Mouse (Mus musculus) urinary bladder, postnatal 4 days (tissue): ENCODE measurements around the gene Cirbp.
"Not testable (repeated sequence)": the region's sequence is repeated elsewhere in the genome, so short reads cannot be mapped to it uniquely, and the experiment has no call there.

Source experiments
- DNase-seq, 2 experiments: peaks; one replicate each; pipeline ENCODE4 v3.0.0; 2021 to 2022; ENCODE audit warnings: low spot score in 2 of 2

Cirbp gene

GRCm38 (mm10) chr10:80162716-80163299 is 3.0 kb upstream of the Cirbp start:
- peak in 1 of 2 experiments; percentile 18 for DNase-seq

DNA sequence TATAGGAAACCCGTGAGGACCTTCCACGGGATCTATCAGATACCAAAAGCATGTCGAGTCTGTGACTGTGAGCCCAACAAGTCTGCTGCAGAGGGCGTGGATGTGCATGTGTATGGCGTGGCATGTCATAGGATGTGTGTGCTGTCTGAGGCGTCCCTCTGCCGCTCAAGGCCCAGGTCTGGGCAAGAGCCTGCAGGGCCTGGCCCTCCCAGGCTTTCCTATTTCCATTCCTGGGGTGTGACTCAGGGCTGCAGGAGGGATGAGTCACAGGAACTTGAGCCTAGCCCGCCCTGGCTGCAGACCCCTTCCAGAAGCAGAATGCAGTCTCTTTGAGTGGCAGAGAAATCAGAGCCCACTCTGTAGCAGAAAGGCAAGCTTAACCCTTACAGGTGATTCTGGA is 2.1 kb upstream of the Cirbp start:
- peak in 1 of 2 experiments; percentile 67 for DNase-seq

GRCm38 (mm10) chr10:80164161-80164997 is 1.4 kb upstream of the Cirbp start:
- DNase-seq, result peak in 1 of 2 experiments; percentile 40

DNA sequence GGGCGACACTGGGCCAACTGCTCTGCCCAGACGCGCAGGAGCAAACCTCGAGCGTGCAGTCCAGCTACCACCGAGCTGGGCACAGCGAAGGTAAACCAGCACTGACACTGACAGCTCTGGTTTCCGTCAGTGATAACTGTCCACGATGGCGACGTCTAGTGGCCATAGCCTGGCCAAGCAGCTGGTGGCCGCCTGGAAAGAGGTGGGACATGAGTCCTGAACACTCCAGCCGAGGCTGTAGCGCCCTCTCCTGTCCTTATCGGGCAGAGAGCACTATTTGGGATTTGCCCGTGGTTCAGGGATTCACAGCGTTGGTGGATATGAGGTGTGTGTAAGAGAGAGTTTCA is 814 bp upstream of the Cirbp start:
- peak; percentile 92 to 96 for DNase-seq

- not testable (repeated sequence) for DNase-seq
Observed at GRCm38 (mm10) chr10:80166136-80166535, 351 bp downstream of the Cirbp start.

DNA sequence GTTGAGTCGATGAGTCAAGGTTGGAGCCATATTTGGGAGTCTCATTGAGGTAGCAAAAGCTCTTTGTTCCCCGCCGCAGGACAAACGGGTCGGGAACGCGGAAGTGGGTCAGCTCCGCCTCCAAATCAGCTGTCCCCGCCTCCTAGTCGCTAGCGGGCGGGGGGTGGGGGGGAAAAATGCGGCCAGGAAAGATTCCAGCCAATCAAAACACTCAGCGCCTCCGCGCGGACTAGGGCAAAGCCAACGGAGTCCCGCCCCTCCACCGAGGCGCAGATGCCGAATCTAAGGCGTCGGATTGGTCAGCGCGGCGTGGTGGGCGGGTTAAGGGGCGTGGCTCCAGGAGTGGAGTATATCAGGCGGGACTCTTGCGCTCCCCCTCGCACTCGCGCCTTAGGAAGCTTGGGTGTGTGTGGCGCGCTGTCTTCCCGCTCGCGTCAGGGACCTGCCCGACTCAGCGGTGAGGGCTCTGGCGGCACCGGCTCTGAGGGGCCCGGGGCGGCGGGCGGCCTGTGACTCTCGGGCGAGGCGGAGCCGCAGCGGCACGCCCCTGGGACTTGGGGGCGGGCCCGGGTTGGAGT is 1.8 kb downstream of the Cirbp start:
- DNase-seq, result peak; percentile 98 to 99

DNA sequence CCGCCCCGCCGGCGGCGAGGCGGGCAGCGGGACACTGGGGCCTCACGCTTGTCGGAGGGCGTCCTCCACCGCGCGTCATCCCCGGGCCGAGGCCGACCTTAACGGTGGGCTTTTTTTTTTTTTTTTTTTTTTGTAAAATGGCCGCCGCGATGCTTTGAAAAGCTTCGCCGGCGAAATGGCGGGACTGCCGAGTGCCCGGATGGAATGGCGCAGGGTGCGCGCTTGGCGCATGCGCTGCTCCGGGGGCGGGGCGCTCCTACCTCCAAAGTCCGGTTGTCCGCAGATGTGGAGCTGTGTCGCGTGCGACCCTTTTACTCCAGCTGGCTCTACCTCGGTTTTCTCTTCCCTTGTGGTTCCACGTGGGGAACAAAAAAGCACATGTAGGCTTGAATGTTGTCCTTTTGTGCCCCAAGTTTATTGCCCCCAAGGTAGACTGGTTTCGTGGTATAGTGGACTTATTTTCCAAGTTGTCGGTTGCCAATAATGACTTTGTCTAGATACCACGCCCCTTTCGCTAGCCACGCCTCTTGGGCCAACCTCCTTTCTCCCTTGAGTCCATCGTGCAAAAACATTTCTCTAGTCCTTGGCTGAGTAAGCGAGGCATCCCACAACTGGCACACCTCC is 2.4 kb downstream of the Cirbp start:
- DNase-seq, result peak; percentile 91 to 94

- DNase-seq, result no peak
Observed at GRCm38 (mm10) chr10:80169070-80169469, 3.3 kb downstream of the Cirbp start.

DNA sequence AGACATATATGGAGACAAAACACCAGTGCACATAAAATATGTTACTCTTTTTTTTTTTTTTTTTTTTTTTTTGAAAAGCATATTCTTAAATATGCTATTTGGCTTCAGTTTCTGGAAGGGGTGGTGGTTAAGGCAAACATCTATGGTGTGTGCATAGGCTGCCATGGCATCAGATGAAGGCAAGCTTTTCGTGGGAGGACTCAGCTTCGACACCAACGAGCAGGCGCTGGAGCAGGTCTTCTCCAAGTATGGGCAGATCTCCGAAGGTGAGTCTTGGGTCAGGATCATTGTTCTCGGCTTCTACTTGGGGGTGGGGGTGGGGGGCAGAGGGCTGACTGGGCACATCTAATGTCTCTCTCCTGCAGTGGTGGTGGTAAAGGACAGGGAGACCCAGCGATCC is 3.9 kb downstream of the Cirbp start:
- no peak for DNase-seq

DNA sequence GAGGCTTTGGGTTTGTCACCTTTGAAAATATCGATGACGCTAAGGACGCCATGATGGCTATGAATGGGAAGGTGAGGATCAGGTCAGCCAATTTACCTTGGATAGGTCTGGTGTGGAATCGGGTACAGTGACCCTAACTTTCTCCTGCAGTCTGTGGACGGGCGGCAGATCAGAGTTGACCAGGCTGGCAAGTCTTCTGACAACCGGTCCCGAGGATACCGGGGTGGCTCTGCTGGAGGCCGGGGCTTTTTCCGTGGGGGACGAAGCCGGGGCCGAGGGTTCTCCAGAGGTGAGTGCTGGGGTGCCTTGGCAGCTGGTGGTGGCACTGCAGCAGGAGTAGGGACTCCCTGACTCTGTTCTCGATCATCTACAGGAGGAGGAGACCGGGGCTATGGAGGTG is 4.3 kb downstream of the Cirbp start:
- peak in 1 of 2 experiments; percentile 17 for DNase-seq

- DNase-seq, result peak in 1 of 2 experiments; percentile 20
Observed at GRCm38 (mm10) chr10:80170601-80171021, 4.8 kb downstream of the Cirbp start.

- DNase-seq, result no peak
Observed at GRCm38 (mm10) chr10:80171252-80171651, 5.5 kb downstream of the Cirbp start.

DNA sequence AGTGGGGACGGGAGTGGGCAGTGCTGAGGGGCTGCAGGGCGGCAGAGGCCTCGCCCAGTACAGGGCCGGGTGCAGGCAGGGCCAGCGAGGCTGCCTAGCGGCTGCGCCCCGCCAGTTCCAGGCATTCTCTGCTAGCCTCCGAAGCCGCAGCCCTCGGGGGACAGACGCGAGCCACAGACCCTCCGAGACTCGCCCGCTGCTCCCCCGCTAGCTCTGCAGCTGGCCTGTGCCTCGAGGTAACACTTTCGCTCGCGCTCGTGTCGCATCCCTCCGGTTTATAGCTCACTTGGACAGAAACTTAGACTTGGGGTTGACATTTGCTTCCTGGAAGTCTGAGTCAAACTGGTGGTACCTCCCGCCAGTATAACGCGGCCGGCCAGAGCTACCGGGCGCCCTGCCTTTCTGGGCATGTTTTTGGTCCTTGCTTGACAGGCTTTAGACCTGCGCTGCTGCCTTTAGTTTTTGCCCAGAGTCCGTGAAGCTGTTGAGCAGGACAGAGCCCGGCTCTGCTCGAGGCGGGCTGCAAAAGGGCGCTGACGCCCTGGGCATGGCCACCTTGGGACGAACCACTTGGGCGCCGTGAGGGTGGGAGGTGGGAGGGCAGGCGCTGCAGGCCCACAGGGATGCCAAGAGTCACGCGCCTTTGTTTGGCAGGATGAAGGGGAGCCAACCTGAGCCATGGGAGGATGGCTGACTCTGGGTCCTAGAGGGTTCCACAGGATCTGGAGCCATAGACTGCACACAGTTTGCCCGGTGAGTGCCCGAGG is 6.2 kb downstream of the Cirbp start:
- peak in 1 of 2 experiments; percentile 31 for DNase-seq

DNA sequence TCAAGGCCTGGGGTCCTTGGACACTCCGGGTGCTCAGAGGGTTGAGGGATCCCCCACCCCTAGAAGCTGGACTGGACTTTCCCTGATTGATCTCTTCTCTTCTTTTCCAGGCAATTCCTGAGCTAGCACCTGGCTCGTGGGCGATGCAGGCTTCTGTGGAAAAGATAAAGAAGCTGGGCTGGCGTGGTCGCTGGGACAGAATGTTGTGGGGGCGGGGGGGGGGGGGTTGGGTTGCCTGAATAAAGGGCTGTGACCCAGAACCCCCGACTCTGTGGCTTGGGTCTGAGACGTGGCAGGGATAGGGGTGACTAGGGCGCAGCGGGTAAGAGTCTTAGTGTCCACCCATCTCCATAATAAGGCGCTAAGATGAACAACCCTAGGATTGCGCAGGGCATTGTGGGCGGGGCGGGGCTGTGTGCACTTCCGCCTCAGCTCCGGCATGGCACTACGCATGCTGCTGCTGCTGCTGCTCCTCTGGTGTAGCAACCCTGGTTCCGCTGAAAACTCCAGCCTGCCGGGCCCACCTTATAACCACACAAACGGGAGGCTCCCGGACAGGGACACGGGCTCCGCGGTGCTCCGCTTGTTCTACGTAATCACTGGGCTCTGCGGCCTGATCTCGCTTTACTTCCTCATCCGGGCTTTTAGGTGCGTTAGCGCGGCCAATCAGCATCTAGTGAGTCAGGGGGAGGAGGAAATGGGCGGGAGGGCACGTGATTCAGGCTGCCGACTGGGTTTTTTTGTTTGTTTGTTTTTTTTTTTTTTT is 6.9 kb downstream of the Cirbp start, which contains the start of gene 1600002K03Rik:
1600002K03Rik (plus strand) TSS at position 418 of the 766 bp plus-strand sequence.
- DNase-seq, result peak; percentile 84 to 85

- DNase-seq, result no peak
Observed at GRCm38 (mm10) chr10:80173358-80173757, 7.6 kb downstream of the Cirbp start.

DNA sequence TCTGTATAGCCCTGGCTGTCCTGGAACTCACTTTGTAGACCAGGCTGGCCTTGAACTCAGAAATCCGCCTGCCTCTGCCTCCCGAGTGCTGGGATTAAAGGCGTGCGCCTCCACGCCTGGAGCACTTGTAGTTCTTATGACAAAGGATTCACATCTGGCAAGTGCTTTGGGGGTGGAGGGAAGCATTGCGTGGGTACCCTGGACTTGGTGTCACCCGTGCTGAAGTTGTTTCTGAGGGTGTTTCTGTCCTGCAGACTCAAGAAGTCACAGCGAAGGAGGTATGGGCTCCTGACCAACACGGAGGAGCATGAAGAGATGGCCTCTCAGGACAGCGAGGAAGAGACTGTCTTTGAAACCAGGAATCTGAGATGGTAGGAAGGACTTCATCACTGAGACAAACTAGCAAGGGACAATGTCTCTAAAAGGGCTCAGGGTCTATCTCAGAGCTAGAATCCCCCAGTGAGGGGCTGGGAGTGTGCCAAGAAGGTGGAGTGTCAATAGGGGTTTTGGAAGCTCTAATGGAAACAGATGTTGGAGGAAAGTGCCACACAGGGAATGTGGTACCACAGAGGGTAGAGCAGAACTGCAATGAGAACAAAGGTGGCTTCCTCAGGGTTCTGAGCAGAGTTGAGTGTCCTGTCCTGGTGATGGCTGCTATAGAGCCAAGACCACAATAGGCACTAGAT is 8.3 kb downstream of the Cirbp start:
- no peak for DNase-seq

GRCm38 (mm10) chr10:80174705-80175104 is 8.9 kb downstream of the Cirbp start:
- DNase-seq, result peak in 1 of 2 experiments; percentile 19

DNA sequence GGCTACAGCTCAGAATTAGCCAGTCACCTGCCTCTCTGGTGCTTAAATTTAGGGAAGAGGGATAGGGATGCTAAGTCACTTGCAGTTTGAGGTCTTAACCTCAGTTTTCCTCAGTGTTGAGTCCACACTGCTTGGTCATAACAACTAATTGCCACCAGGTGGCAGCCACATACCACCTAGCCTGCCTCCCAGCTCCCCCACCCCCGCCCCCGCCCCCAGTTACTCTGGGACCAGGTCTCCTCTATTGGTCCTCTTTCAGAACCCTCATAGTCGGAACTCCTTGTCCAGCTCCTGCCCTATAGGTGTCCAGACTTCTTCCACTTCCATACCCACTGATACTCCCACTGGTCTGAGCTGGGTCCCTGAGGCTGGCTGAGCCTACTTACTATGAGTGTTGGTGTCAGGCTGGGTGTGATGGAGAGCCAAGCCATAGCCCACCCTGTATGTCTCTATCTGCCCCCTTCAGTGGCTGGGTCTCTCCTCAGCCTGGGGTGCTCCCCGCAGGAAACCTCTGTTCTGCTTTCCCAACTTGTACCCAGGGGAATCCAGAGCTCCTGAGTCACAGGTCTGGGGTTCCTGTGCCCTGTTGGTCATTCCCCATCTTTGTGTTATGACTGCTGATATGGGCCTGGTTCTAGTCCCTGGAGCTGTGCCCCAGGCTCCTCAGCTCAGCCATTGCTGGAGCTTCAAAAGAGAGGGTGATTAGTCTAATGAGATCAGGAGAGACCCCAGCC is 9.9 kb downstream of the Cirbp start:
- DNase-seq, result peak in 1 of 2 experiments; percentile 22

DNA sequence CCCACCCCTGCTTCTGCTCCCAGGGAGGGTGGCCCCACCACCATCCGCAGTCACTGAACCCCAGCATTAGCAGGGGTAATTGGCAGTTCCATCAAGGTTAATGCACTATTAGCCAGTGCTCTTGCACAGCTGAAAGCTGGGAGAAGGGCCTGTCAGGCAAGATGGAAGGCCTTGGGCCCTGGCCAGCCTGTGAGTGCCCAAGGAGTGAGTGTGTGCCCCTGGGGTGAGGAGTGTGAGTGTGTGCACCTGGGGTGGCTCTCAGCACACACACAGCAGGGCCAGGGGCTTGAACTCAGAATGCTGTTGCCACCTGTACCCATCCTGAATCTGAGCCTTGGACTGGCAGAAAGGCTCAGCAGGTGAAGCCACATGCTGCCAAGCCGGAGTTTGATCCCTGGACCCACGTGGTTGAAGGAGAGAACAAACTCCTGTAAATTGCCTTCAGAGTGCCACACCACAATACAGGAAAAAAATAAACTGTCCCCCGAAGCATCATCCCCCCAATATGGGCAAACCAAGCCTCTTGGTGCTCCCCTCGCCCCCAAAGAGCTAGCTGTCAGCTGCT is 10.6 kb downstream of the Cirbp start:
- DNase-seq, result no peak
